Mouse (Mus musculus): ENCODE results near the gene Usp5.
"Not testable (repeated sequence)": the region's sequence is repeated elsewhere in the genome, so short reads cannot be mapped to it uniquely, and the experiment has no call there.

The Usp5 gene

GRCm38 (mm10) chr6:124856916-124857839 is 27.9 kb upstream of the Usp5 start, which contains the start of gene P3h3:
TSS of gene P3h3 (minus strand) at chr6:124857752.
- H3K36me3 ChIP-seq (ENCODE audit: control insufficient read depth, insufficient read depth, low read length, poor library complexity, severe bottlenecking): no peaks in the 10 kb centered on the region
- H3K27me3 ChIP-seq (ENCODE audit: control insufficient read depth, insufficient read depth, low read length, poor library complexity, severe bottlenecking): peaks cover 5% of the 10 kb centered on the region
- DNase-seq (ENCODE audit: low read depth, low spot score): peak; percentile 74

- DNase-seq (ENCODE audit: low read depth, low spot score): no peak
- peaks cover 5% of the 10 kb centered on the region for H3K27me3 ChIP-seq (ENCODE audit: control insufficient read depth, insufficient read depth, low read length, poor library complexity, severe bottlenecking)
- H3K36me3 ChIP-seq (ENCODE audit: control insufficient read depth, insufficient read depth, low read length, poor library complexity, severe bottlenecking): no peaks in the 10 kb centered on the region
Observed at GRCm38 (mm10) chr6:124856321-124856720, 27.0 kb upstream of the Usp5 start.

- peaks cover 5% of the 10 kb centered on the region for H3K27me3 ChIP-seq (ENCODE audit: control insufficient read depth, insufficient read depth, low read length, poor library complexity, severe bottlenecking)
- no peak for DNase-seq (ENCODE audit: low read depth, low spot score)
- H3K36me3 ChIP-seq (ENCODE audit: control insufficient read depth, insufficient read depth, low read length, poor library complexity, severe bottlenecking): no peaks in the 10 kb centered on the region
Observed at GRCm38 (mm10) chr6:124854647-124855046, 25.4 kb upstream of the Usp5 start.

GRCm38 (mm10) chr6:124850535-124850934 is 21.3 kb upstream of the Usp5 start:
- DNase-seq (ENCODE audit: low read depth, low spot score): no peak
- Histone ChIP-seq H3K36me3 (ENCODE audit: control insufficient read depth, insufficient read depth, low read length, poor library complexity, severe bottlenecking) (no peaks in the 10 kb centered on the region), H3K27me3 (ENCODE audit: control insufficient read depth, insufficient read depth, low read length, poor library complexity, severe bottlenecking) (no peaks in the 10 kb centered on the region)

GRCm38 (mm10) chr6:124847305-124847704 is 18.0 kb upstream of the Usp5 start:
- Histone ChIP-seq H3K27me3 (ENCODE audit: control insufficient read depth, insufficient read depth, low read length, poor library complexity, severe bottlenecking) (no peaks in the 10 kb centered on the region), H3K36me3 (ENCODE audit: control insufficient read depth, insufficient read depth, low read length, poor library complexity, severe bottlenecking) (no peaks in the 10 kb centered on the region)
- peak; percentile 92 for DNase-seq (ENCODE audit: low read depth, low spot score)

GRCm38 (mm10) chr6:124840241-124841167 is 11.2 kb upstream of the Usp5 start, which contains the start of gene Gnb3:
TSS of gene Gnb3 (minus strand) at chr6:124840275.
- DNase-seq (ENCODE audit: low read depth, low spot score): peak; percentile 62
- no peaks in the 10 kb centered on the region for H3K27me3 ChIP-seq (ENCODE audit: control insufficient read depth, insufficient read depth, low read length, poor library complexity, severe bottlenecking)
- no peaks in the 10 kb centered on the region for H3K36me3 ChIP-seq (ENCODE audit: control insufficient read depth, insufficient read depth, low read length, poor library complexity, severe bottlenecking)

- Histone ChIP-seq H3K36me3 (ENCODE audit: control insufficient read depth, insufficient read depth, low read length, poor library complexity, severe bottlenecking) (no peaks in the 10 kb centered on the region), H3K27me3 (ENCODE audit: control insufficient read depth, insufficient read depth, low read length, poor library complexity, severe bottlenecking) (no peaks in the 10 kb centered on the region)
- DNase-seq (ENCODE audit: low read depth, low spot score): no peak
Observed at GRCm38 (mm10) chr6:124839805-124840204, 10.5 kb upstream of the Usp5 start.

- no peak for DNase-seq (ENCODE audit: low read depth, low spot score)
- no peaks in the 10 kb centered on the region for H3K36me3 ChIP-seq (ENCODE audit: control insufficient read depth, insufficient read depth, low read length, poor library complexity, severe bottlenecking)
- no peaks in the 10 kb centered on the region for H3K27me3 ChIP-seq (ENCODE audit: control insufficient read depth, insufficient read depth, low read length, poor library complexity, severe bottlenecking)
Observed at GRCm38 (mm10) chr6:124836411-124836810, 7.1 kb upstream of the Usp5 start.

- DNase-seq (ENCODE audit: low read depth, low spot score): no peak
- no peaks in the 10 kb centered on the region for H3K27me3 ChIP-seq (ENCODE audit: control insufficient read depth, insufficient read depth, low read length, poor library complexity, severe bottlenecking)
- no peaks in the 10 kb centered on the region for H3K36me3 ChIP-seq (ENCODE audit: control insufficient read depth, insufficient read depth, low read length, poor library complexity, severe bottlenecking)
Observed at GRCm38 (mm10) chr6:124835531-124835930, 6.2 kb upstream of the Usp5 start.

GRCm38 (mm10) chr6:124834512-124835081 is 5.3 kb upstream of the Usp5 start:
- Histone ChIP-seq H3K36me3 (ENCODE audit: control insufficient read depth, insufficient read depth, low read length, poor library complexity, severe bottlenecking) (no peaks in the 10 kb centered on the region), H3K27me3 (ENCODE audit: control insufficient read depth, insufficient read depth, low read length, poor library complexity, severe bottlenecking) (no peaks in the 10 kb centered on the region)
- DNase-seq (ENCODE audit: low read depth, low spot score): no peak

- DNase-seq (ENCODE audit: low read depth, low spot score): no peak
- no peaks in the 10 kb centered on the region for H3K27me3 ChIP-seq (ENCODE audit: control insufficient read depth, insufficient read depth, low read length, poor library complexity, severe bottlenecking)
- H3K36me3 ChIP-seq (ENCODE audit: control insufficient read depth, insufficient read depth, low read length, poor library complexity, severe bottlenecking): no peaks in the 10 kb centered on the region
Observed at GRCm38 (mm10) chr6:124831649-124832048, 2.4 kb upstream of the Usp5 start.

- DNase-seq (ENCODE audit: low read depth, low spot score); H3K36me3 ChIP-seq (ENCODE audit: control insufficient read depth, insufficient read depth, low read length, poor library complexity, severe bottlenecking): not testable (repeated sequence)
Observed at GRCm38 (mm10) chr6:124831199-124831598, 1.9 kb upstream of the Usp5 start.

GRCm38 (mm10) chr6:124829799-124830700 is 766 bp upstream of the Usp5 start:
- H3K36me3 ChIP-seq (ENCODE audit: control insufficient read depth, insufficient read depth, low read length, poor library complexity, severe bottlenecking): no peaks in the 10 kb centered on the region
- DNase-seq (ENCODE audit: low read depth, low spot score): peak; percentile 95
- no peaks in the 10 kb centered on the region for H3K27me3 ChIP-seq (ENCODE audit: control insufficient read depth, insufficient read depth, low read length, poor library complexity, severe bottlenecking)

More at GRCm38 (mm10) chr6:124831199-124831598, 1.9 kb upstream of the Usp5 start:
- not testable (repeated sequence) for H3K27me3 ChIP-seq (ENCODE audit: control insufficient read depth, insufficient read depth, low read length, poor library complexity, severe bottlenecking)

All from splenic B cell, adult 2 months (primary cell).